Mouse (Mus musculus) adrenal gland, adult 8-10 months (tissue): Measurements from ENCODE around the gene Fancd2os. TPM values are rescaled to one million over a fixed set of nuclear protein-coding genes. Genes with fewer than 3 reads are reported as not detected.

ENCODE experiments used
- DNase-seq: peaks from one replicate; pipeline ENCODE4 v3.0.0; 2022
- total RNA-seq, 4 experiments: library from RNA; stranded (reverse); gene quantifications; 2 replicates each; pipeline ENCODE4 v1.2.4; 2022

Fancd2os gene
- total RNA-seq, 4 experiments from 2014 or later: 0.35 TPM; not detected in 3

- peak; percentile 85 for DNase-seq
Measured at GRCm38 (mm10) chr6:113604432-113605223, 4.1 kb upstream of the Fancd2os start, which contains the start of gene Brk1. TSS of gene Brk1 (plus strand) at chr6:113604772.

GRCm38 (mm10) chr6:113603993-113604392 lies 3.5 kb upstream of the Fancd2os start:
- DNase-seq: no peak

DNA sequence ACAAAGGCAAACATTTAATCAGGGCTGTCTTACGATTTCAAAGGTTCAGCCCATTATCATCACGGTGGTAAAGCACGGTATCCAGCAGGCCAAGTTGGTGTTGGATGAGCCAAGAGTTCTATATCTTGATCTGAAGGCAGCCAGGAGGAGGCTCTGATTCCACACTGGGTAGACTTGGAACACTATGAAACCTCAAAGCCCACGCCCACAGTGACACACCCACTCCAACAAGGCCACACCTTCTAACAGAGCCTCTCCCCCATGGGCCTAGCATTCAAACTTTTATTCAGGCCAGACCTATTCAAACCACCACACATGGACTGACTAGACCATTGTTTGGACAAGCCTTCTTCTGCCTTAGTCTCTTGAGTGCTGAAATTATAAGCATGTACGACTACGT lies 2.3 kb upstream of the Fancd2os start:
- DNase-seq: no peak

GRCm38 (mm10) chr6:113599833-113600232 lies 682 bp downstream of the Fancd2os start:
- peak; percentile 87 for DNase-seq

GRCm38 (mm10) chr6:113597945-113598344 lies 2.6 kb downstream of the Fancd2os start:
- no peak for DNase-seq

DNA sequence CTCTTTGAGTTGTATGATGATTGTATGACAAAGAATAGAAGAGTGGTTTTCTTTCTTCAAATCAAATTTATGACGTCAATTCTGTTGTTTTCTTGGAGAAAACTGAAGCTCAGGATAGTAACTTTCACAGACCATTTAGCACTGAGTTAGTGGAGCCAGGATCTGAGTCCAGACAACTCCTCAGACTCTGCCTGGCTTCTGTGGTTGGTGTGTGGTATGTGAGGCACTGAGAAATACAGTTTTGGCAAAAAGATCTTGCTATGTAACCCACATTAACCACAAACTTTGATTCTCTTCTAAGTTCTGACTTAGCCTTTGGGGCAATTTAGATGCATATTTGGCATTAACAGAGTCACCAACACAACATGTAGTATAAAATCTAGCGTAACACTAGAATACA lies 7.9 kb downstream of the Fancd2os start:
- DNase-seq: no peak

- DNase-seq: peak; percentile 61
Measured at GRCm38 (mm10) chr6:113586466-113587183, 13.9 kb downstream of the Fancd2os start.

DNA sequence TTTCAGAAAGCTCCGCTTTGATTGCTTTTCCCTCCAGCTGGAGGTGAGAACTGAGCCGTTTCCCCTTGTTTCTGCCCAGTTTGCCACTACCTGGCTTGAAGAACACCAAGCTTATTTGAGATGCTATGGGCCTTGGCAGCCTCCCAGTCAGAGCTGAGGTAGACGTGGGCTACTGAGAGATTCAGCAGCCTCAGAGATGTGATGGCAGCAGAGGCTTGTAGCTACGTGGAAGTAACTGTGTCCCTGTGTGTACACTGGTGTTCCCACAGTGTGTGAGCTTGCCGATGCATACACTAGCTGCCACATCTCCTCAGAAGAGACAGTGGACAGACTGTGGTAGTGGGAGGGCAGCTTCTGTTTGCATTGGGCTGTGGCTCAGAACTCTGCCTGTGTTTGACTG lies 15.4 kb downstream of the Fancd2os start:
- no peak for DNase-seq

- DNase-seq: no peak
Measured at GRCm38 (mm10) chr6:113583023-113583422, 17.5 kb downstream of the Fancd2os start.

- DNase-seq: no peak
Measured at GRCm38 (mm10) chr6:113579306-113579705, 21.2 kb downstream of the Fancd2os start.

DNA sequence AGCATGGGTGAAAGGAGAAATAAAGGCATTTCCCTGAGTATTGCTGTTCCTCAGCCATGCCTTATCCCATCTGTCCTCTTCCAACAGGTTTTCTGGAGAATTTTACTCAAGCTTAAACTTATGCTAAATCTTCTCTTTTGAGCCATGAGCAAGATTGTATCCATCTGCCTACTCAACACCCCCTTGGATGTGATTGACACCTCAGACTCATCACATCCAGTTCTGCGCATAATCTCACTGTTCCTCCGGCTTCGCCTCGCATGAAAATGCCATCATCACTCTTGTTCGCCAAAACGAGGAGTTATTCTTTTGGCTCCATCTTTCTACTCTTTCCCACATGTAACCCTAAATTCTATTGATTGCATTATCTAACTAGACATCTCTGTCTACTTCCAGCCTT lies 24.5 kb downstream of the Fancd2os start:
- DNase-seq: no peak

DNA sequence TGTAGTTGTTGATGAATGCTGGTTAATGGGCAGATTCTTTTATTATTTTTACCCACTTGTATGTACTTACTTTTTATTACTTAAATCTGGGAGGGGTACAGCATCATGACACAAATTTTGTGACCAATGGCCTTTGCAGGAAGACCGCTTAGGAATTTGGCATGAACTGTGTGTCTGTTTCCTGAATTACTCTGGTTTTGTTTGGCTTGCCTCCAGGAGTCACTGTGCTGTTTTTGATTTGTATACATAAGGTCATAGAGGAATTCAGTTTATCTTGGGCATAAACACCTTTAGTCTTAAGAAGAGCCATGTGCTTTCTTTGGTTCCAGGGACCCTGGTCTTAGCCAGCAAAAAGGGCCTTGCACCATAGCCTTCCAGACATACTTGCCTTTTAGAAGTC lies 36.0 kb downstream of the Fancd2os start:
- DNase-seq: no peak

DNA sequence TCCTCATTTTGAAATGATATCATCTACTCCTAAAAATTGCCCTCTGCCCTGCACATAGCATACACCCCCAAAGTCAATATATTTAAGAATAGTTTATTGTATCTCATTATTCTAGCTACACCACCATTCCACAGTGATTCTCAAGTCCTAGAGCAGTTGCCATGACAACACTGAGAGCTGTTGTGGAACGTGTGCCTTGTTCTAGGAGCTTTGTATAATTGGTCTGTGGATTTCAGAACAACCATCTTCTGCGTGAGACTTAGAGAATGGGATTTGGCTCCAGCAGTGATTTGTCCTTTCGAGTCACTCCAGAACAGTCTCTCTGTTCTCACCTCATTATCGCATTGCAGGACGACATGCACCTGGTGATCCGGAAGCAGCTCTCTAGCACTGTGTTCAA lies 40.8 kb downstream of the Fancd2os start:
- no peak for DNase-seq

Other genes with a start within 250 kb of the Fancd2os start
- 10 to 100 TPM; 39.3 to 47.1 (median 43.4) TPM for gene Tada3, start 222.8 kb downstream of the Fancd2os start, total RNA-seq
- 100 to 1,000 TPM; 199 to 228 (median 204) TPM for gene Arpc4, start 222.6 kb downstream of the Fancd2os start, total RNA-seq
- 1 to 10 TPM; 2.6 to 7.4 (median 3.9) TPM for gene Ttll3, start 211.5 kb downstream of the Fancd2os start, total RNA-seq
- gene Rpusd3, start 181.4 kb downstream of the Fancd2os start, total RNA-seq: 10 to 100 TPM in 3 of 4 experiments, 1 to 10 TPM in 1; 7.6 to 13.8 (median 11.6) TPM
- 100 to 1,000 TPM; 185 to 405 (median 283) TPM for gene Cidec, start 165.0 kb downstream of the Fancd2os start, total RNA-seq
- 10 to 100 TPM; 40.6 to 52.5 (median 46.4) TPM for gene Jagn1, start 158.1 kb downstream of the Fancd2os start, total RNA-seq
- gene Il17re, start 142.2 kb downstream of the Fancd2os start, total RNA-seq: 1 to 10 TPM in 3 of 4 experiments, under 1 TPM in 1; 0.74 to 1.9 (median 1.1) TPM
- gene Il17rc, start 129.3 kb downstream of the Fancd2os start, total RNA-seq: 10 to 100 TPM; 17.5 to 29.1 (median 24.0) TPM
- 10 to 100 TPM; 60.8 to 69.9 (median 67.4) TPM for gene Creld1, start 117.4 kb downstream of the Fancd2os start, total RNA-seq
- under 1 TPM; 0.20 to 0.40 (median 0.31) TPM for gene Prrt3, start 98.8 kb downstream of the Fancd2os start, total RNA-seq
- 100 to 1,000 TPM in 1 of 4 experiments, 10 to 100 TPM in 3; 81.3 to 119 (median 96.3) TPM for gene Emc3, start 69.1 kb downstream of the Fancd2os start, total RNA-seq
- gene Fancd2, start 69.0 kb downstream of the Fancd2os start, total RNA-seq: 1 to 10 TPM in 2 of 4 experiments, under 1 TPM in 2; 0.35 to 2.0 (median 0.88) TPM
- 100 to 1,000 TPM; 180 to 239 (median 200) TPM for gene Brk1, start 4.1 kb upstream of the Fancd2os start, total RNA-seq
- gene Vhl, start 23.2 kb upstream of the Fancd2os start, total RNA-seq: 10 to 100 TPM; 29.5 to 34.0 (median 32.1) TPM
- gene Irak2, start 37.8 kb upstream of the Fancd2os start, total RNA-seq: 10 to 100 TPM; 11.8 to 38.3 (median 22.4) TPM
- gene Tatdn2, start 96.3 kb upstream of the Fancd2os start, total RNA-seq: 10 to 100 TPM; 56.1 to 74.8 (median 64.0) TPM
- gene Ghrl, start 119.2 kb upstream of the Fancd2os start, total RNA-seq: 1 to 10 TPM in 1 of 4 experiments, not detected in 3; 1.4 TPM
- gene Sec13, start 140.0 kb upstream of the Fancd2os start, total RNA-seq: 100 to 1,000 TPM; 117 to 146 (median 124) TPM